Mouse (Mus musculus) ES-E14 (cell line): ENCODE results near the gene Adora3. TPM values are rescaled to one million over a fixed set of nuclear protein-coding genes. Genes with fewer than 3 reads are reported as not detected.

Experiments used
- DNase-seq: peaks from one replicate; pipeline ENCODE4 v3.0.0-alpha.2; 2013; ENCODE audit warnings: low read depth, low spot score
- H3K27ac ChIP-seq: 2 replicates; pipeline ENCODE4 v1.5.1; 2012; ENCODE audit warnings: low read depth, mild to moderate bottlenecking, low read length, moderate library complexity, mixed read lengths; ENCODE audit not compliant: poor library complexity, insufficient read depth, severe bottlenecking
- H3K36me3 ChIP-seq: 2 replicates; pipeline ENCODE4 v1.6.1; 2012; ENCODE audit warnings: mild to moderate bottlenecking, low read length, moderate library complexity, mixed read lengths; ENCODE audit not compliant: control insufficient read depth, poor library complexity, insufficient read depth, severe bottlenecking
- H3K4me1 ChIP-seq, 2 experiments: fragments of 150-350 bp in 1 of 2; sonication (generic) in 1 of 2; 2 replicates each; pipeline ENCODE4 v1.6.1; 2012; ENCODE audit warnings: low read length in 2 of 2, mild to moderate bottlenecking in 1 of 2, mixed read lengths in 1 of 2; ENCODE audit not compliant: control insufficient read depth in 2 of 2, insufficient read depth in 2 of 2, poor library complexity in 1 of 2
- H3K4me3 ChIP-seq, 2 experiments: fragments of 150-350 bp in 1 of 2; sonication (generic) in 1 of 2; 2 replicates each; pipeline ENCODE4 v1.5.1; 2012; ENCODE audit warnings: low read length in 2 of 2, low read depth in 1 of 2, mild to moderate bottlenecking in 1 of 2, mixed read lengths in 1 of 2; ENCODE audit not compliant: insufficient read depth in 1 of 2, poor library complexity in 1 of 2, severe bottlenecking in 1 of 2
- H3K9ac ChIP-seq: 2 replicates; pipeline ENCODE4 v1.6.1; 2012; ENCODE audit warnings: low read depth, mild to moderate bottlenecking, low read length, mixed read lengths; ENCODE audit not compliant: poor library complexity, insufficient read depth, severe bottlenecking
- H3K9me3 ChIP-seq: fragments of 150-350 bp; sonication (generic); 2 replicates; pipeline ENCODE4 v1.6.1; 2012; ENCODE audit warnings: low read depth, mild to moderate bottlenecking, low read length; ENCODE audit not compliant: control insufficient read depth, insufficient read depth
- CHD2 ChIP-seq: IDR thresholded peaks from 2 replicates; pipeline ENCODE4 v1.6.1; 2014; ENCODE audit warnings: mild to moderate bottlenecking, low read depth, low read length, inconsistent platforms
- HCFC1 ChIP-seq: IDR thresholded peaks from 2 replicates; pipeline ENCODE4 v1.6.1; 2012; ENCODE audit warnings: low read length, inconsistent platforms, borderline replicate concordance; ENCODE audit not compliant: insufficient read depth
- MAFK ChIP-seq: IDR thresholded peaks from 2 replicates; pipeline ENCODE4 v1.6.1; 2014; ENCODE audit warnings: mild to moderate bottlenecking, low read depth, low read length, inconsistent platforms; ENCODE audit not compliant: insufficient read depth
- ZC3H11A ChIP-seq: IDR thresholded peaks from 2 replicates; pipeline ENCODE4 v1.6.1; 2012; ENCODE audit warnings: low read depth, mild to moderate bottlenecking, inconsistent platforms, low read length, borderline replicate concordance
- ZNF384 ChIP-seq: IDR thresholded peaks from 2 replicates; pipeline ENCODE4 v1.6.1; 2012; ENCODE audit warnings: low read depth, low read length, inconsistent platforms
- in situ Hi-C, 2 experiments: fragments of 600-800 bp; cut with MboI; formaldehyde crosslinking; loops; one replicate each; pipeline ENCODE4 v1.15.1; 2025; ENCODE audit warnings: low sequenced_read_pairs in 2 of 2, inconsistent platforms in 1 of 2; ENCODE audit not compliant: unreplicated experiment in 2 of 2
- total RNA-seq: library from RNA; depleted of rRNA; stranded (reverse); fragments of 300-350 nt; gene quantifications from 2 replicates; pipeline ENCODE4 v1.2.3, GENCODE M21; 2012

The Adora3 gene
- total RNA-seq, 1 experiment: not detected

DNA sequence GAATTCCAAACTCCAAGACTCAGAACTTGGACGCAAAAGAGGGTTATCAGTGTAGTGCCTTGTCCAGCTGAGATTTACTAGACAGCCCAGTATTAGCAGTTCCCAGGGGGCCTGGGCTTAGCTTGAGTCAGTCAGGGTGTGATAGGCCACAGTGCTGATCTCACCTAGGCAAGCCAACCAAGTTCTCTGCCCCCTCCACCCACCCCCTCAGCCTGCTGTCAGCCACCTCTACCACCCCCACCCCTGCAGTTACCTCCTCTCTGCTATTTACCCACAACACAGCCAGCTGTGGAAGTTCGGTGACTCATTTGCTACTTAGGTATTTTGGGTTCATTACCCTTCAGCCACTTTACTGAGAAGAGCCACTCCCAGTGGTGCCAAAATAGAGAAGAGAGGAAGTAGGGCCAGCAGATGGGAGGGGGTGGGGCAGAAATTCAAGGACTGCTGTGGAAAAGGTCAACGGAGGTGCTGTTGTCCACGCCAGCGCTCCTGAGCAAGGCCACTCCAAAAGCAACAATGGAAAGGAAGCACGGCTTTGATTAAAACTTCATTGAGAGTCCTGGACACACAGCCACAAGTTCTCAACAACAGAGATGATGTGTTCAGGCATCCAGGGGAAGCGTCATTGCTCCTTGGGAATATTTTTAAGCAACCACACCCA lies 45.0 kb upstream of the Adora3 start:
- Histone ChIP-seq H3K9me3 (no peaks in the 10 kb centered on the region), H3K4me3 (0 out of 4 replicates have a peak overlapping the region, but pooled peaks of 1 of the 2 experiments have one; percentile 13), H3K9ac (no peak overlapping the region), H3K27ac (no peak overlapping the region), H3K4me1 (peaks cover 6 to 10% of the 10 kb centered on the region in 2 experiments; a peak in 3 of 4 replicates), H3K36me3 (no peaks in the 10 kb centered on the region)
- in situ Hi-C loops: no loop called here
- no peak for DNase-seq
- TF ChIP-seq HCFC1 (no peak), ZC3H11A (no peak)

DNA sequence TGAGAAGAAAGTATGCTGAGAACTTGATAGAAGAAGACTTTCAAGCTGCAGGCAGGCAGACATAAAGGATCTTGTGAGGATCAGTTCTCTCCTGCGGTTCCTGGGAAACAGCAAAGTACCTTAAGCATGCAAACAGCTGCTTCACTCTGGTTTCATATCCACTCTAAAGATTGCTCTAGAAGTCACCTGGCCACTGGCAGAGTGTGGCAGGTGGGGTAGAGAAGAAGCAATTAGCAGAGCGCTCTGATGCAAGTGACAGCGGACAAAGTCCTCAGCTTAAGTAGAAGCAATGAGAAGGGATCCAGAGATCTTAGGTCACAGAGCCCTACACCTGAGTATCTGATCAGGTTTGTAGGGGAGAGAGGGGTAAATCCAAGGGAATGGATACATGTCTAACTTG lies 39.1 kb upstream of the Adora3 start:
- Histone ChIP-seq H3K4me3 (no peak overlapping the region), H3K27ac (no peak overlapping the region), H3K9ac (no peak overlapping the region), H3K4me1 (no peaks in the 10 kb centered on the region), H3K9me3 (no peaks in the 10 kb centered on the region), H3K36me3 (no peaks in the 10 kb centered on the region)
- no peak for DNase-seq
- in situ Hi-C loops: no loop called here
- no peak for TF ChIP-seq HCFC1
- TF ChIP-seq CHD2: no peak
- TF ChIP-seq ZNF384: no peak
- no peak for TF ChIP-seq ZC3H11A
- TF ChIP-seq MAFK: no peak

DNA sequence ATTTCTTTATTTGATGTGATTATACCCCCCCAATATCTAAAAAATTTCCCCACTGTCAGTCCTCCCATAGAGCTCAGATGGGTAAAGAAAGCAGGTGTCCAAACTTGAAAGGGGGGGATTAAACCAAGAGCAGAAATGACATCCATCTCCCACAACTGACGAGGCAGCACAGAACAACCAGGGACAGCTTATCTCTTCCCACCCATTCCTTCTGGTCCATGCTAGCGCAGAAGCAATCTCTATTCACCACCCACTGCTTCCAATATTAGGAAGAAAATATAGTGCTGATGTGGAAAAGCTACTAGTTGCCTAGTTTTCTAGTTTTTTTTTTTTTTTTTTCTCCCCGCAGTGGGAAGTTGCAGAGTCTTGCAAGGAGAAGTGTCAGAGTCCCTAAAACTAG lies 34.8 kb upstream of the Adora3 start:
- in situ Hi-C loops: no loop called here
- no peak overlapping the region for H3K9ac ChIP-seq
- no peaks in the 10 kb centered on the region for H3K9me3 ChIP-seq
- no peak overlapping the region for H3K27ac ChIP-seq
- no peaks in the 10 kb centered on the region for H3K36me3 ChIP-seq
- no peak for TF ChIP-seq ZNF384
- TF ChIP-seq ZC3H11A: no peak
- no peak for TF ChIP-seq HCFC1
- TF ChIP-seq CHD2: no peak
- no peak for TF ChIP-seq MAFK
- DNase-seq: no peak
- H3K4me3 ChIP-seq: no peak overlapping the region
- H3K4me1 ChIP-seq: no peaks in the 10 kb centered on the region

DNA sequence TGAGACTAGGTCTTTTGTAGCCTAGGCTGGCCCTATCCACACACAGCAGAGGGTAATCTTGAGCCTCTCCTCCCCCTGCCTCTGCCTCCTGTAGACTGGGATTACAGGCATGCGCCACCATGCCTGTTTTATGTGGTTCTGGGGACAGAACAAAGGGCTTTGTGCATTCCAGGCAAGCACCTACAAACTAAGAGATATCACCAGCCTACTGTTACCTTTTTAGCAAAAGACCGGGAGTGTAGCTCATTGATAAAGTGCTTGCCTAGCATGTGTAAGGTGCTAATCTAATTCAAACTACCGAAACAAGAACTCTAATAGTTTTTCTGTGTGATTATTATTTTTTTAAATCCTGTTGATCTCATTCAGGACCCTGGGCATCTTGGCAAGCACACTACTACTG lies 33.8 kb upstream of the Adora3 start:
- no peak for TF ChIP-seq MAFK
- no peak for TF ChIP-seq HCFC1
- TF ChIP-seq ZC3H11A: no peak
- no peak for TF ChIP-seq CHD2
- no peak for TF ChIP-seq ZNF384
- in situ Hi-C loops: no loop called here
- H3K9me3 ChIP-seq: no peaks in the 10 kb centered on the region
- H3K36me3 ChIP-seq: no peaks in the 10 kb centered on the region
- H3K9ac ChIP-seq: no peak overlapping the region
- H3K4me1 ChIP-seq: no peaks in the 10 kb centered on the region
- DNase-seq: no peak
- no peak overlapping the region for H3K27ac ChIP-seq
- no peak overlapping the region for H3K4me3 ChIP-seq

DNA sequence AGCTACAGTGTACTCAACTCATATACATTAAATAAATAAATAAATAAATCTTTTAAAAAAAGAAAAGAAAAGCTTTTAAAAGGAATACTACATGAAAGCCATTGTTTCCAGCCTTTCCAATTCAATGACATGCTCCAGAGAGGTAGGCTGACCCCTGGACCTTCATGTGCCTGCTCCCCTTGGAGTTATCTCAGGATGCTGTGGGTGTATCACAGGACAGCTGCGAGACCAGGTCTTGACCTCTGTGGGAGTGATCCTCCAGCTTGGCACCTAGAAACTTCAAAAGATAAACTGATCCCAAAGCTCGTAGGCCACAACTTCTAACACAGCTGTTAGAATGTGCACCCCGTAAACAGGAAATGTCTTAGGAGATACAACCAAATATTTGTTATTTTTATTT lies 32.0 kb upstream of the Adora3 start:
- Histone ChIP-seq H3K9ac (no peak overlapping the region), H3K27ac (no peak overlapping the region), H3K4me1 (no peaks in the 10 kb centered on the region), H3K4me3 (no peak overlapping the region), H3K36me3 (no peaks in the 10 kb centered on the region), H3K9me3 (no peaks in the 10 kb centered on the region)
- TF ChIP-seq ZC3H11A (no peak), ZNF384 (no peak), CHD2 (no peak), HCFC1 (no peak), MAFK (no peak)
- DNase-seq: no peak
- in situ Hi-C loops: no loop called here
